Mouse (Mus musculus) C2C12 (cell line): Measurements from ENCODE around the gene Ell2.

ENCODE experiments used
- CTCF ChIP-seq: IDR thresholded peaks from one replicate; pipeline ENCODE4 v1.5.1; 2011; ENCODE audit not compliant: control insufficient read depth, insufficient read depth, insufficient read length
- MAX ChIP-seq: IDR thresholded peaks from one replicate; pipeline ENCODE4 v1.6.1; 2011; ENCODE audit warnings: mild to moderate bottlenecking, control low read depth
- MYOD1 ChIP-seq: IDR thresholded peaks from one replicate; pipeline ENCODE4 v1.6.1; 2011; ENCODE audit warnings: low read depth; ENCODE audit not compliant: control insufficient read depth, insufficient read length
- USF1 ChIP-seq: IDR thresholded peaks from one replicate; pipeline ENCODE4 v1.6.1; 2011; ENCODE audit warnings: low read depth, mild to moderate bottlenecking, control low read depth, moderate library complexity

DNA sequence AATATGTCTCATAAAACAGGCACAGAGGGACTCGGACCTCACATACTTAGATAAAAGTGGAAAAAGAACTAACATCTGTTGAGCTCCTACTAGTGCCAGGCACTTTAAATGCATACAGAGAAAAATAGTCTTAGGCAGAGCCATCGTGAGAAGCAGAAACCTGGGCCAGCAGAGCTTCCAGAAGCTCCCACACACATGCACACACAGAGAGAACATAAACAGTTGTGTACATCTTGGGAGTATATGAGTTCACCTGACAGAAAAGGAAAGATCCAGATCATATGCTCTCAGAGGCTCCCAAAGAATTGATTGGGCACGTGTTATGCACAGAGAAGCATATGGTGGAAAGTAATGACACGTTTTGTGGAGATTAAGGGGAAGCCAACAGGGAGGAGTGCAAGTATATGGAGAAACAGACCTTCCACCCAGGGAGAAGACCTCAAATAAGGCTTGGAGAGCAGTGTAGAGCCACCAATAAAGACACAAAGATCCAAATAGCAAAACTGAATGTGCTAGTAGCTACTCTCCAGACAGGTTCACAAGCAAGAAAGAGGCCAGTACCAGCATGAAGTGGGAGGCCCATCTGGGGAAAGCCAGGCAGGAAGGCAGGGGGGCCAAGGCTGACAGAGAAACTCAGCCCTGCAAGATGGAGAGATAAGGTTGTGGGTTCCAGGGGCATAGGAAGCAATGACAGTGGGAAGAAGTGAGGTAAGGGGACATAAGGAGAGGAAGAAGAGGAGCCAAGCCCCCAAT is 2.6 kb downstream of the Ell2 start:
- TF ChIP-seq CTCF (no peak), MYOD1 (no peak), USF1 (no peak), MAX (no peak)
